Mouse (Mus musculus) lung, postnatal 4 days (tissue): ENCODE data around the gene Fut7.
A peak's percentile ranks its signal among the peaks of the same experiment; 100 is the strongest.

Experiments used
- DNase-seq, 2 experiments: peaks; one replicate each; pipeline ENCODE4 v3.0.0; 2021

The Fut7 gene

GRCm38 (mm10) chr2:25425481-25425880 lies 2.4 kb downstream of the Fut7 start:
- no peak for DNase-seq

- peak in 1 of 2 experiments; percentile 77 for DNase-seq
Observed at GRCm38 (mm10) chr2:25426721-25427191, 3.7 kb downstream of the Fut7 start.

- DNase-seq: no peak
Observed at GRCm38 (mm10) chr2:25427256-25427655, 4.2 kb downstream of the Fut7 start.

- peak; percentile 96 for DNase-seq
Observed at GRCm38 (mm10) chr2:25428442-25429236, 5.6 kb downstream of the Fut7 start, which contains the start of gene Abca2. Gene Abca2 (plus strand): TSS chr2:25428703.

- DNase-seq: no peak
Observed at GRCm38 (mm10) chr2:25429435-25430180, 6.5 kb downstream of the Fut7 start.

GRCm38 (mm10) chr2:25430395-25431233 lies 7.5 kb downstream of the Fut7 start:
- no peak for DNase-seq

GRCm38 (mm10) chr2:25431308-25431855 lies 8.3 kb downstream of the Fut7 start:
- no peak for DNase-seq

- DNase-seq: no peak
Observed at GRCm38 (mm10) chr2:25432326-25433098, 9.4 kb downstream of the Fut7 start.

GRCm38 (mm10) chr2:25433101-25433500 lies 10.0 kb downstream of the Fut7 start:
- no peak for DNase-seq

- no peak for DNase-seq
Observed at GRCm38 (mm10) chr2:25434292-25434691, 11.2 kb downstream of the Fut7 start.

GRCm38 (mm10) chr2:25436286-25436820 lies 13.3 kb downstream of the Fut7 start:
- no peak for DNase-seq

- DNase-seq: no peak
Observed at GRCm38 (mm10) chr2:25441067-25441466, 18.0 kb downstream of the Fut7 start.

GRCm38 (mm10) chr2:25442682-25443081 lies 19.6 kb downstream of the Fut7 start:
- DNase-seq: no peak

GRCm38 (mm10) chr2:25450853-25451647 lies 28.0 kb downstream of the Fut7 start:
- no peak for DNase-seq

- no peak for DNase-seq
Observed at GRCm38 (mm10) chr2:25452951-25453350, 29.9 kb downstream of the Fut7 start.

GRCm38 (mm10) chr2:25456205-25456953 lies 33.3 kb downstream of the Fut7 start, which contains the start of gene Clic3:
Gene Clic3 (plus strand): TSS chr2:25456838.
- peak; percentile 70 to 87 for DNase-seq

- peak; percentile 74 to 87 for DNase-seq
Observed at GRCm38 (mm10) chr2:25457022-25457896, 34.2 kb downstream of the Fut7 start.

- peak; percentile 75 to 86 for DNase-seq
Observed at GRCm38 (mm10) chr2:25458911-25459310, 35.8 kb downstream of the Fut7 start.

GRCm38 (mm10) chr2:25460135-25460534 lies 37.1 kb downstream of the Fut7 start:
- no peak for DNase-seq
